Mouse (Mus musculus): ENCODE data around the gene Ahdc1.
A peak's percentile ranks its signal among the peaks of the same experiment; 100 is the strongest.

Gene Ahdc1

DNA sequence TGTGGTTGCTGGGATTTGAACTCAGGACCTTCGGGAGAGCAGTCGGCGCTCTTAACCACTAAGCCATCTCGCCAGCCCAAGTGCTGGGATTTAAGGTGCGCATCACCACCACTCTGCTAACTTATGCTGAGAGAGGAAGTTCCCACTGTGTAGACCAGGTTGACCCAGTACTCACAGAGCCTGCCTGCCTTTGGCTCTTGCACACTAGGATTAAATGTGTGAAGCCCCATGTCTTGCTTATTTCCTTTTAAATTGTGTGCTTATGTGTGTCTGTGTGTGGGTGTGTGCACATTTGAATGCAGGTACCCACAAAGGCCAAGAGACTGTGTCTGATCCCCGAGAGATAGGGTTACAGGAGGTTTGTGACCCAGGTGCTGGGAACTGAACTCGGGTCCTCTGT lies 95.6 kb downstream of the Ahdc1 start:
- DNase-seq, result no peak

DNA sequence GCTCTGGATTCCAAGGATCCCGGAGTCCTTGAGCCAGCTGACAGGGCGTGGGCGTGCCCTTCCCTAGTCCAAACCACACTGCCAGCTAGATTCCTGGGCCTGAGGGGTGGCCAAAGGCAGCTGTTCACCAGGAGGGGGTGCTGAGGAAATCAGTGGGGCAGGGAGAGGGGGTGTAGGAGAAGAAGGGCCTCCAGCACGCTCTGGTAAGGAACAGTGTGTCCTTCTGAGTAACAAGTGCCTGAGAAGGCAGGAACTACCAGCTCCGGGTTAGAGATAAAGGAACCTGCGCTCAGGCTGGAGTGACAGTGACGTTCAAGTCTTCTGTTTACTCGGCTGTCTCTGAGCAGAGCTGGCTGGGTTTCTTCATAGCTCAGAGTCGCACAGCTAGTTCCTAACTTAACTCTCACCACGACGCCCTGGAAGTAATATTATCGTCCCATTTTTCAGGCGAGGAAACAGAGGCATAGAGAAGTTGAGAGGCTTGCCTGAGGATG lies 96.8 kb downstream of the Ahdc1 start:
- DNase-seq, result no peak

DNA sequence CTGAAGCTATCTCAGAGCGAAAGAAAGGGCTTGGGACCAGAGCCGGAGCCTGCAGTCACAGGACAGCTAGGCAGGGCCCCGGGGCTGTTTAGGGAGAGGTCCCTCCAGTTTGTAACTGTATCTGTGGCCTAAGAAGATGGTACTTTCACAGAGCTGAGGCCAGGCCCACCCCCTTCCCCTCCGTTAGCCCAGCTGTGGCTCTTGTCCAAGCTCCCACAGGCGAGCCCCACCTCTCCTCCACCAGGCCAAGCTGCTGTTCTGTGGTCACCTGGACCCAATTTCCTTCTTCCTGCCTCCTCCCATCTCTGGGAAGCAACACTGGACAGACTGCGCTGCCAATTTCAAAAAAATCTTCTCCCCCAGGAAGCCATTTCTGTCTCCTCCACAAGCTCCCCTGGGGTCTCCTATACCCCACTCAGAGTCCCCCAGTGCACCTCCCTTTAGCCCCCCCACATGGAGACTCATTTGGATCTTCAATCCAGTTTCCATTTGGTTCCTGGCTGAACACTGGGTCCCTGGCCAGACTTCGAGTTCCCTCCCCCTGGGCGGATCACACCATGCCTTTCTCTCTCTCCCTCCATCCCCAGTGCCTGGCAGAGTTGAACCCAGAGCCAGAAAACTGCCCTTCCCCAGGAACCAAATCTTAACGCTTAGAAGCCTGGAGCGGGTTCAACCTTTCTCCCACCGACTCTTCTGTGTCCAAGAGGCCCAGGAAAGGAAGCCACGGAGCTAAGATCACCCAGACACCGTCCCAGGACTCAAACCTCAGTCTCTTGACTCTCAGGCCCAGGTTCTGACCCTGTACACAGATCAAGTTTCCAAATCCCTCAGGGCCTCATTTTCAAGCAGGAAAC lies 97.6 kb downstream of the Ahdc1 start:
- no peak for DNase-seq

DNA sequence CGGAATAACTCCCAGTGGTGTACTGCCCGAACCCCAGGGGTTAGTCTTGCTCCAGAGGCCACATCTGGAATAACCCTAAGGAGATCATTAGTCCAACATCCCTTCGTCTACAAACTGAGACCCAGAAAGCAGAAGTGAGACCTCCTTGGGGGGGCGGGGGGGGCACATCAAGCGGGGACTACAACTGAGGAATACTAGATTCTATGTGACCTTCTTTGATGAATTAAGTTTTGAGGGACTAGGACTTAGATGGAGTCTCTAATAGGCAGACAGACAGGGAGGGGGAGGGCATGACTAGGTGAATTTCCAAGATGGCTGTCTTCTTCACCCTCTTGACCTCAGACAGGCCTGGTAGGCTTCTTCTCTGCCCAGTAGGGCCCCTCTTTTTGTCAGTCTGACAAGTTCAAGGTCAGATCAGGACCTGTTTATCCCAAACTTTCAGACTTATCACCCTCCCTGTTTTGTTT lies 98.3 kb downstream of the Ahdc1 start:
- no peak for DNase-seq

DNA sequence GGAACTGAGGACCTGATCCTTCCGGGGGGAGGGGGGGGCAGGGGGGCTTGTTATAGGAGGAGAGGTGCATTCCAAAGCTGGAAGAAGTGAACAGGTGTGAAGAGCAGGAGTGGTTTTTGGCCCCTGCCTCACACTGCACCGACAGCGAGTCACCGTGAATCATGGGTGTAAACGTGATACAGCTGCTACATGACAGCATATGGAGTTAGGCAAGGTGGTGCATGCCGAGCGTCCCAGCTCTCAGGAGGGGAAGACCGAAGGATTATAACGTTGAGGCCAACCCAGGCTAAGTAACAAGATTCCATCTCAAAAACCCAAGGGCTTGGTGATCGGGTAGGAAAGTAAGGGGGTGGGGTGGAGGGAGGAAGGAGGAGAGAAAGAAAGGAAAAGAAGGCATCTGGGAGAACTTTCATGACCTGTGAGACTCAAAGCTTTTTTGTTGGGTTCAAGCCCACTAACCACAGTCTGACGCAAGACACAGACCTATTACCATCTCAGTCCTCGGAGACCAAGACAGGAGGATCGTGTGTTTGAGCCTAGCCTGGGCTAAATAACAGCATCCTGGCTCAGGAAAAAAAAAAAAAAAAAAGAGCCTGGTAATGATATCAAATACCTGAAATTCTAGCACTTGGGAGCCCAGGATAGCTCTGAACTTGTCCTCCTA lies 101.2 kb downstream of the Ahdc1 start:
- no peak for DNase-seq

DNA sequence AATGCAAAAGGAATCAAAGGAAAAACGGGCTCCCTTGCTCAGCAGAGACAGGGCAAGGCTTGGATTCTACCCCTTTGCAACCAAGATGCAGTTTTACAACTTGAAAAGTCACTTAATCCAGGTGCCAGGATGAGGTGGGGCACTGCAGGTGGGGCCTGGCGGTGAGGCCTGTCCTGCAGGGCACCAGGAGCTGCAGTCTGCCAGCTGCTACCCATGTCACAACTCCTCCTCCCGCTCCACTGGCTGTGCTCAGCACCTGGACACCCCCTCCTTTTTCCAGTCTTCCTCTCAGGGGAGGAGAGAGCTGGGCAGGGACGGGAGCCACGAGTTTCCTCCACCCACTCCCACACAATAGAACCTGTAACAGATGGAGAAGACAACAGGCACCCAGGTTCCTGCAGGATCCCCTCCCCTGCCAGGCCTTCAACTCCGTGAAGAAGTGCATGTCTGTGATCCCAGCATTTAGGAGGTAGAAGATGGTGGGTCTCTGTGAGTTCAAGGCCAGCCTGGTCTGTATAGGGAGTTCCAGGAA lies 102.4 kb downstream of the Ahdc1 start:
- DNase-seq, result peak in 1 of 2 experiments; percentile 44

DNA sequence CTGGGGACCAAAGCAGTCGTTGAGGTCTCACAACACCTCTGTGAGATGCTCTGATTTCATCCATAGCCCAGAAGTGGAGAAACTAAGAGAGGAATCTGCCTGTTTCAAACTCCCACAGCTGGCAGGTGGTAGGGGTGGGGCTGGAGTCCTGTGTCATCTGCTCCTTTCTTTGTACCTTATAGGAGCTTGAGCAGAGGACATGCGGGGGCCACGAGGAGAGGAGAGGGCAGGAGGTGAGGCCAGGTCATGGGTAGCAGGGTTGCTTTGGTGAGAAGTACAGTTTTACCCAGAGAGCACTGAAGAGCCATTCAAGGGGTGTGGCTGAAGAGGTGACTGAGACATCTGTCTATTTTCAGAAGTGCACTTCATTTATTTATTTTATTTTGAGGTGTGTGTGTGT lies 103.7 kb downstream of the Ahdc1 start:
- DNase-seq, result peak in 1 of 2 experiments; percentile 27

DNA sequence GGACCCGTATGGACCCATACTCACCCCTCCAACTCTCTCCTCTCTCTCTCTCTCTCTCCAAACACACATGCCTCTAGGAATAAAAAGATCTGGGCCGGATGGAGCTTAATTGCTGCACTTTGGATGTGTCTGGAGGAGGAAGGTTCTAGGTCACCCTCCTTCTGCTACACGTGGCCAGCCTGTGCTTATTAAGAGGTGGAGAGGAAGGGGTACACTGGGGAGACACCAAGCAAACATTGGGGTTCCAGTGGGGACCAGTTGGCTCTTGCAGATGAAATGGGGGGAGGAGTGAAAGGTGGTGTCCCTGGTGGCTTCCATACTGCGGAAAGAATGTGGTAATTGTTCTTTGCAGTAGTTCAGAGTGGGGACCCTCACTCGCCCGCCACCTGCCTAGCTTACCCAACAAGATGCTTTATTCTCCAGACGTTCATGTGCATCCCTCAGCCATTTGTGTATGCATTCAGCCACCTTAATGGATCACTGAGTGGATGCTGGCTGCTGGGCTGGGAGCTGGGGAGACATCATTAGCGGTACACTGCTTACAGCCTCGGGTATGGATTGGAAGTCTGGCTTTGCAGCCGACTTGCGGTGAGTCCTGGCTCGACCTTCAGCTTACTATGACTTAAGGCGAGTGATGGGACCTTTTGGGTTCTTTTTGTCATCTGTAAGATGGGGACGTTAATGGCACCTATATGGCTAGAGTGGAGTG lies 104.8 kb downstream of the Ahdc1 start:
- DNase-seq, result no peak

DNA sequence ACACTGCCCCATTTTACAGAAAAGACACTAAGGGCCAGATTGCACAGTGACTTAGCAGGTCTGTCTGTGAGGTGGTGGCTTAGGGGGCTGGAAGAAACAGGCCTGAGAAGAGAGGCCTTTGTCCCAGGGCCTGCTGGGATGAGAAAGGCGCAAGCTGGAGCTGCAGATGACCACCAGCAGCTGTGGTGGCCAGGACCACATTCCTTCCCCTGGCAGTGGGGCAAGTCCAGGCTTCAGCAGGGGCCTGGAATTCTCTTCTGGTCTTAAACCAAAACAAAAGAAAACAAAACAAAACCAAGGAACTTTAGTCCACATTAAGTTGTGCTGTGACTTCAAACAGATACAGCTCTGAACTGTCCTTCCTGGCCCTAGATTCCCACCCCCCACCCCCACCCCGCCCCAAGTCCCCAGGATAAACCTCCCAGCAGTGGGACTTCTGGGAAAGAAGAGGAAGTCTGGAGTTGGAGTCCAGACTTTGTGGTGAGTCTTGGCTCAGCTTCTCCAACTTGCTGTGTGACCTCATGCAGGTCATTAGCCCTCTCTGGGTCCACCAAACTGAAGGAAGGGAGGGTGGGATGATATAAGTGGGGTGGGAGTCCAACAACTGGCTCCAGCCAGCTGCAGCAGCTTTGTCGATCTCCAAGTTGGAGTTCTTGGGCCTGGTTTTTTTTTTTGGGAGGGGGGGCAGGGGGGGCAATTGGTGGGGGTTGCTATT lies 105.9 kb downstream of the Ahdc1 start:
- DNase-seq, result no peak

DNA sequence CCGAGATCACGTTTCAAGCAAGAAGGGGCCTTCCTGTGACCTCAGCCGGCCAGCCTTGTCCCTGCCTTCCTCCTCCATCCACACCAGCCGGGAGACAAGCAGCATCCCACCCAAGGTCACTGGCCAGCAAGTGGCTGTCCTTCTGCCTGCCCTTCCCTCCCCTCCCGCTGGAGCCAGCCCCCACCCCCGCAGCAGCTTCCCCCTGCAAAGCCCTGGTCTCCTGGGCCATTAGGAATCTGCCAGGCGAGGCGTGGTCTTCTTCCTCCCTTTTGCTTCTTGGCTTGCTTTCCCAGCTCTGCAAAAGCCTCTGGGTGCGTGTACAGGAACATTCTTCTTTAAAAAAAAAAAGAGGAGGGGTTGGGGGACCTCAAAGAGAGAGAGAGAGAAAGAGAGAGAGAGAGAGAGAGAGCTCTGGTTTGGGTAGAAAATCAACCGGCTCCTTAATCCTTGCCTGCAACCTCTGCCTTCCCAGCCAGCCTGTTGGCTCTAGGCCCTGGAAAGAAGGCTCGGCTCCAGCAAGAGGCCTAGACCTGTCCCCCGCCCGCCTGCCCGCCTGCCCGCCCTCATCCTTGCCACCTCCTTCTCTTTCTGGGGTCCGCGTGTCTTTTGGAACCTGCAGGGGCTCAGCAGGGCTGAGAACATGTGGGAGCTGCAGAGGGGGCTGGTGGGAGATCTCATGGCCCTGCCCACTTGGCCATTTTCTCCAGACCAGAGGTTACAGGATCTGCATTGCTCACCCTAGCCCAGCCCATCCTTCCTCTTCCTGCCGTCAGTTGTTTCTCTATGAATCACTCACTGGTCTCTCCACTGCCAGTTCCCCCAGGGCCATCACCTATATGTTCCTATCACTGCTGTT lies 106.7 kb downstream of the Ahdc1 start:
- DNase-seq, result no peak

DNA sequence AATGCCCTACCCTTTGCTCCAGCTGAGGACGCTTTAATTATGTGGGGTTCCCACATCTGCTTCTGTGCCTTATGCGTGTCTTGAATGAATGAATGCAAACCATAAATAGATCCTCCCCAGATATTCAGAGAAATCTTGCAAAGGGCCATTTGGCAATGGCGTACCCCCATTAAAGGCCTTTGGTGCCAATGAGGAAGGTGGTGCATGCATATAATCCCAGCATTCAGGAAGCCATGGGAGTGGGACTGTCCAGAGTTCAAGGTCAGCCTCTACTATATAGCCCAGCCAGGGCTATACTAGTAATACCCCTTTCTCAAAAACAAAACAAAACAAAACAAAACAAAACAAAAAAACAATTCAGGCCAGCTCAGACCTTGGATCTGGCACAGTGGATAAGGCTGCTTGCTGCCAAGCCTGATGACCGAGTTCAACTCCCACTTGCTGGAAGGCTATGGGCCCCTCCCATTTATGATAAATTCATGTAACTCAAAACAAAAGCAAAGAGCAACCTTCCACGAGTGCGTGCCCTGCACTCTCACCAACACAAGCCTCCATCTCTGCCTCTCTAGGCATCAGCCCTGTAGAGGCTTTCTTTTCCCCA lies 107.8 kb downstream of the Ahdc1 start:
- no peak for DNase-seq

DNA sequence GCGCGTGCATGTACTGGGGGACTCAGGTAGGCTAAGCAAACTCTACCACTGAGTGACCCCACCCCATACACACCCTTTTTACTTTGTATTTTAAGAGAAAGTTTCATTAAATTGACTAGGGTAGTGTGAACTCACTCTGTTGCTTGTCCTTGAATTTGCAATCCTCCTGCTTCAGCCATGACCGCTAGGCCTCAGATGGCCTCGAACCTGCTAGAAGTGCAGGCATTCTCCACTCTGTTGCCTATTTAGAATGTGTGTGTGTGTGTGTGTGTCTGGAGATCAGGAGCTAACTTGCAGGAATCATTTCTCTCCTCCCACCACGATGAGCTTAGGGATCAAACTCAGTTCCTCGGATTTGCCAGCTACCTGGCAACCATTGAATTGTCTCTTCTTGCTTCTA lies 108.5 kb downstream of the Ahdc1 start:
- DNase-seq, result no peak

DNA sequence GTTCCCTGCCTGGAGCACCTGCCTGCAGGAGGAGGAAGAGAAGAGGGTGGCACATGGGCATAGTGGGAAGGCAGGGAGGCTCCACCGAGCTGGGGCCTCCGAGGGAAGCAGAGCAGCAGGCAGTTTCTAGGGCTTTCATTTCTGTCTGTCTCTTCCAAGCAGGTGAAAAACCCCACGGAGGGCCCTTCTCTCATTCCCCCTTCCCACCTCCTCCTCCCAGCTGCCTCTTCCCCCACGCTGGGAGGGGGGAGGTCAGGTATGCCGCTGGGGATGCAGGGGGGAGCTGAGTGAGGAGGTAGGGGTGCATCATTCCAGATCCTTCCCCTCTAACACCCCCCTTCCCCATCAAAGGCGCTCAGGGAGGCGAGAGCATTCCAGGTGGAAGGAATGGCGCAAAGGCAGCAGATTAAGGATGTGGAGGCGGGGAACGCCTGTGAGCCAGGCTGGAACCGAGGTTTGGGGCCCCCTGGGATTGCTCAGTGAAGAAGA lies 109.8 kb downstream of the Ahdc1 start:
- no peak for DNase-seq

DNA sequence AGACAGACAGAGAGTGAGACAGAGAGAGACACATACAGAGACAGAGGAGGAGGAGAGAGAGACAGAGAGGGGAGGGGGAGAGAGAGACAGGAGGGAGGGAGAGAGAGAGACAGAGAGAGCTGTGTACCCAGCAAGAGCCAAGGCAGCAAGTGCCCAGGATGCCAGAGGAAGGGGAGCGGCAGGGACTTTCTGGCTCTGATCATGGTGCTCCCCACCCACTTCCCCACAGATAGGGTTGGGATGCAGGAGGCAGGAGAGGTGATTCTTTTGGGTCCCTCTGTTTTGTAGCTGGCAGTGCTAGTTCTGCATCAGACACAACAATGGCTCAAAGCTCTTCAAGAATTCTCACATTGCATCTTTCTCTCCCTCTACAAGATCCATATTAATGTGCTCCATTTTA lies 110.4 kb downstream of the Ahdc1 start:
- no peak for DNase-seq

DNA sequence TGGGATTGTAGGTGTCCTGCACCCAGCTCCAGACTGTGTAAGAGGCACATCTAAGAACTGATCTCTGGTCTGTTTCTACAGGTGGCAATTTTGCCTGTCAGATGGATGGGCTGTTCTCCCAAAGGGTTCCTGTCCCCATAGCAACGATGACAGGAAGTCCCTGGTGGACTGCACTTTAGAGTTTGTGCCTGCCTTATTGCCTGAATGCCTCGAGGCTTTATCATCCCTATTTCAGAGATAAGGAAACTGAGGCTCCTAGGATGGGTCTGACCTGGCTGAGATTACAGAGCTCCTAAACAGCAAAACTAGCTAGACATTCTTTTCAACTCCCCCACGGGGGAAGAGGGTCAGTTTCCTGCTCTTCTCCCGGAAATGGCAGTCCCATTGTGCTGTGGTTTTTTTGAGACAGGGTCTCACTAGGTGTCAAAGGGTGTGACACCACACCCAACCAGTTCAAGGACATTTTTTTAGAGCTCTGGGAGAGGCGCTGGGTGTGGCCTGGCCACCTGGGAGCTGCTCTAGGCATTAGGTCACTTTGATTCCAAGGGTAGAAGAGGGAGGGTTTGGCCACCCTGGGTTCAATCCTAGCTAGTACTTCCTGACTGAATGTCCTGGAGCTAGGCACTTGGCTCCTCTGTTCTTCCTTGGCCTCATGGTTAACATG lies 111.0 kb downstream of the Ahdc1 start:
- no peak for DNase-seq

DNA sequence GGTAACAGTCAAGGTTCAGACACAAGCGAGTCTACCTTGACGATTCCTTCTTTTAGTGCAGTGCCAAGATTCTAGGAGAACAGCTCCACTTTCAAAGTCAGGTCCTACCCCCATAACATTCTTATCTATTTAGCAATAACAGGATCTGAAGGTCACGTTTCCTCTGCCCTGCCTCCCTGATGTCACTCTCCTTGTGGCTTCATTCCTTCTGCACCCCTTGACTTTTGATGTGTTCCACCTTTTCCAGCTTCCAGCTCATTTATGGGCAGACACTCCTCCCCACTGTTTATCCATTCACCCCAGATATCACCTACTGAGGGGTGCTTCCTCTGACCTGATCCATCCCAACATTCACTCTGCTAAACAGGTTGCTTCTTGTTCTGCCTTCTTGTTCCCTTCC lies 116.0 kb downstream of the Ahdc1 start:
- DNase-seq, result no peak

Data from thymus, adult 18-20 months (tissue).